Mouse (Mus musculus): ENCODE data around the gene Slc15a1. TPM values are rescaled to one million over a fixed set of nuclear protein-coding genes. Genes with fewer than 3 reads are reported as not detected.
A peak's percentile ranks its signal among the peaks of the same experiment; 100 is the strongest.
"Not testable (repeated sequence)": the region's sequence is repeated elsewhere in the genome, so short reads cannot be mapped to it uniquely, and the experiment has no call there.

The Slc15a1 gene
- polyA plus RNA-seq, 1 experiment from 2014 or later, result 4.4 TPM

DNA sequence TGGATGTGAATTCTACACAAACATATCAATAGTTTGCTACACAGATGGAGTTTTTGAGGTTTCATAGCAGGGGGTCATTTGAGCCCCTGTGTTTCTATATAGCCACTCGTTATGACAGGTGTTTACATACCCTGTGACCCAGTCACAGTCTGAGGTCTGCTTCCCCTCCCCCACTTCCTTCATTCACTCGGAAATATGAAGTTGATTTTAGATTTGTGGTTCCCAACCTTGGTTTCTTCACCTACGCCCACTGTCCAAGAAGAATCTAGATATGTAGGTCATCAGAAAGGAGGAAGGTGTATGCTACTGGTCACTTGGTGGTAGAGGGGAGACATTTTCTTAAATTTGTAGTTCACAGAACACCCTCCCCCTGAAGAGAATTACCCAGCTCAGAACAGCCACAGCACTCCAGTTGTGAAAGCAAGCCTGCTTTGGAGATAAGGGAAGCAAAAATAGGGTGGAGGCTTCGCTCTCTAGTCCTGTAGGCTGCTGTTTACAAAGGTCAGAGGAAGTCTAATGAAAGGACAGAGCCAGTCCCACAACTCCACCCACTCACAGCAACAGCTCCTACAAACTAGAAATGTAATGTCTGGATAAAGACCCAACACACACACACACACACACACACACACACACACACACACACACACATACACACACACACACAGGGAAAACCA lies 82.2 kb downstream of the Slc15a1 start:
- no peak overlapping the region for H3K9ac ChIP-seq
- H3K4me3 ChIP-seq, result no peak overlapping the region
- H3K27me3 ChIP-seq, result no peaks in the 10 kb centered on the region
- 0 out of 2 replicates have a peak overlapping the region, but pooled peaks have one; percentile 0 for H3K27ac ChIP-seq
- H3K4me2 ChIP-seq, result no peak overlapping the region
- no peak for ATAC-seq (ENCODE audit: insufficient number of reproducible peaks, low FRiP score, low TSS enrichment, low read depth)
- WGBS, result 62% methylated on average over 4 of the region's 4 CpGs
- no peaks in the 10 kb centered on the region; the same call in 1 of the 2 replicates for H3K4me1 ChIP-seq
- no peaks in the 10 kb centered on the region for H3K9me3 ChIP-seq
- no peaks in the 10 kb centered on the region for H3K36me3 ChIP-seq

DNA sequence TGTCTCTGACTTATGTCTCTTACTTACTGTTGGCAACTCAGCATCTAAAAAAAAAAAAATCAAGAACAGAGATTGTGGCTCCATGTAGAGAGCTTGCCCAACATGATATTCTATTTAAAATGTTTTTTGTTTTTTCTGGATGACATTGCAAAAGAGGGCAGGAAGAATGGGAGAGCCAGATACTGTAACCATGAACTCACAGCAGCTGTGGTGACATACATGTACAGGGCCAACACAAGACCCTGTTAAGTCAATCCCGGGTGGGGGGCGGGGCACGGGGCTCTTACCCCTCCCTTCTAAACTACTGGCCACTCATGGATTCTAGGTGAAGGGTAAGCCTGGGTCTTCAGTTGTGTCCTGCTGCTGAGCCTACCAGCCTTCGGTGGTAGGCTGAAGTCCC lies 83.1 kb downstream of the Slc15a1 start:
- WGBS, result 93% methylated on average over 4 of the region's 4 CpGs
- peaks cover 3% of the 10 kb centered on the region; the same call in 1 of the 2 replicates for H3K4me1 ChIP-seq
- no peak overlapping the region for H3K4me3 ChIP-seq
- no peaks in the 10 kb centered on the region for H3K9me3 ChIP-seq
- no peak overlapping the region for H3K27ac ChIP-seq
- no peak overlapping the region for H3K4me2 ChIP-seq
- H3K27me3 ChIP-seq, result no peaks in the 10 kb centered on the region
- H3K36me3 ChIP-seq, result no peaks in the 10 kb centered on the region
- ATAC-seq (ENCODE audit: insufficient number of reproducible peaks, low FRiP score, low TSS enrichment, low read depth), result no peak
- no peak overlapping the region for H3K9ac ChIP-seq

DNA sequence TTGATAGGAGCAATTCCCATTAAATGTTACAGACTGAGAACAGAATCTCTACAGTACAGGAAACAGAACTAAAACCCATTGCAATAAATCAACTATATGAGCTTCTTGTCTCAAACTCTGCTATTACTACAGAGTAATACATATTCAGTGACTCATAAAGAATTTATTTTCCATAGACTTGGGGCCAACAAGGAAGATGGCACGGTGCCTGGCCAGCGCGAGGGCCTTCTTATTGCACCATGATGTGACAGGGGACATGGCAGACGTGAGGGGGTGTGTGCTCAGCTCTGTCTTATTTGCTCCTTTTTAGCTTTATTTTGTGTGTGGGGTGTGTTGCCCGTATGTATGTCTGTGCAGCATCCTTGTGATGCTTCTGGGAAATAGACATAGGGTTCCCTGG lies 87.5 kb downstream of the Slc15a1 start:
- Histone ChIP-seq H3K4me2 (no peak overlapping the region), H3K27ac (no peak overlapping the region), H3K9ac (no peak overlapping the region), H3K9me3 (no peaks in the 10 kb centered on the region), H3K4me3 (no peak overlapping the region), H3K36me3 (no peaks in the 10 kb centered on the region), H3K27me3 (no peaks in the 10 kb centered on the region), H3K4me1 (peaks cover 3% of the 10 kb centered on the region; the same call in 1 of the 2 replicates)
- ATAC-seq (ENCODE audit: insufficient number of reproducible peaks, low FRiP score, low TSS enrichment, low read depth), result no peak
- 55% methylated on average over 5 of the region's 5 CpGs for WGBS

DNA sequence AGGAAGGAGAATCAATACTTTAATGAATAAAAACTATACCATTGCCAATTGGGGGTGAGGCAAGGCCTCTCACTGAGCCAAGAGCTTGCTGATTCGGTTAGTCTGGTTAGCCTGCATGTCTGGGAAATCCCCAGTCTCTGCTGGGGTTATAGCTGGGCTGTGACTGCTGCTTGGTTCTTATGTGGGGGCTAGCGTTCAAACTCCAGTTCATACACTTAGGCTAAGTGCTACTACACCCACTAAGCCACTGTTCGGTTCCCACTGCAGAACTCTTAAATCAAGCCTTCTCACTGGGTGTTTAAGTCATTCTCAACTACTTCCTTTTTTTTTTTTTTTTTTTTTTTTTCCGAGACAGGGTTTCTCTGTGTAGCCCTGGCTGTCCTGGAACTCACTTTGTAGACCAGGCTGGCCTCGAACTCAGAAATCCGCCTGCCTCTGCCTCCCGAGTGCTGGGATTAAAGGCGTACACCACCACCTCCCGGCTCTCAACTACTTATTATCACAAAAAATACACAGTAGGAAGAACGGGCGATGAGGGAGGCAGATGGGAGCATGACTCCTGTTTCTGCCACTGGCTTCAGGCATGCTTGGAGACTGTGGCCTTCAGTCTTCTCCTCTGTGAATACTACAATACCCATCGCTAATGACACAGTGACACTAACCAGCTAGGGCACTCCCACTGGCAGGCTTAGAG lies 88.3 kb downstream of the Slc15a1 start:
- 88% methylated on average over 11 of the region's 12 CpGs for WGBS

DNA sequence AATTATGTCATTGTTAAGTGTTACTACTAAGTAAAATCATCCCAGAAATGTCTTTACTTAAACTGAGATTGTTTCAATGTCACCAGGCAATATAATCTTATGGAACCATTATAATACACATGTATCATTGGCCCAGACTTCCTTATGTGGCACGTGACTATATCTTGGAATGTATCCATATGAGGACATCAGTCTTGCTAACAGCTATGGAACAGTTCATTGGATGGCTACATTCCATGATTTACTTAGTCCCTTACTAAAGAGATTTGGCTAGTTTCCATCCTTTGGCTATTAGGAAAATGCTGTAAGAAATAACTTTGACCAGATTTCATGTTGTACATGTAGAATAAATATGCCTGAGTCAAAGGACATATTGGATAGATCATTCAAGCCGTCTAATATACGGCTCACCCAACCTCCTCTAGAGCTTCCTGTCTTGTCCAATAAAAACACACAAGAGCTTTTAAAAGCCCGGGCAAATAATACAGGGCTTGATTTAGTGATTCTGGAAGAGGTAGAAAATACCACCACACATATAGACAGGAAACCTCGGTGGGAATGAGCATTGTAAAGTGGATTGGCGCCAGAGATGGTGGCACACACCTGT lies 90.3 kb downstream of the Slc15a1 start:
- Histone ChIP-seq H3K9ac (no peak overlapping the region), H3K4me3 (no peak overlapping the region), H3K36me3 (no peaks in the 10 kb centered on the region), H3K9me3 (no peaks in the 10 kb centered on the region), H3K27me3 (no peaks in the 10 kb centered on the region), H3K4me1 (peaks cover 3% of the 10 kb centered on the region; the same call in 1 of the 2 replicates), H3K27ac (no peak overlapping the region), H3K4me2 (no peak overlapping the region)
- WGBS, result 44% methylated on average over 6 of the region's 6 CpGs
- ATAC-seq (ENCODE audit: insufficient number of reproducible peaks, low FRiP score, low TSS enrichment, low read depth), result 0 out of 2 replicates have a peak, but pooled peaks have one; percentile 35

More for the DNA sequence above, 88.3 kb downstream of the Slc15a1 start:
- H3K4me1 ChIP-seq, result peaks cover 3% of the 10 kb centered on the region; the same call in 1 of the 2 replicates
- no peaks in the 10 kb centered on the region for H3K9me3 ChIP-seq
- H3K4me2 ChIP-seq, result no peak overlapping the region
- no peak for ATAC-seq (ENCODE audit: insufficient number of reproducible peaks, low FRiP score, low TSS enrichment, low read depth)
- H3K36me3 ChIP-seq, result no peaks in the 10 kb centered on the region
- H3K4me3 ChIP-seq, result no peak overlapping the region
- H3K27me3 ChIP-seq, result no peaks in the 10 kb centered on the region
- H3K27ac ChIP-seq, result no peak overlapping the region
- H3K9ac ChIP-seq, result no peak overlapping the region

DNA sequence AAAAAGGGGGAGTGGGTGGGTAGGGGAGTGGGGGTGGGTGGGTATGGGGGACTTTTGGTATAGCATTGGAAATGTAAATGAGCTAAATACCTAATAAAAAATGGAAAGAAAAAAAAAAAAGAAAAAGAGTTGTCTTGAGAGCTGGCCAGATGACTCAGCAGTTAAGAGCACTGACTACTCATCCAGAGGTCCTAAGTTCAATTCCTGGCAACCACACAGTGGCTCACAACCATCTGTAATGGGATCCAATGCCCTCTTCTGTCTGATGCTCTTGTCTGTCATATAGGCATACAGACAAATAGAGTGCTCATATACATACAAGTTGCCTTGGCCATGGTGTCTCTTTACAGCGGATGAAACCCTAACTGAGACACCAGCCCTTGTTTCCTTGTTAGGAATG lies 91.3 kb downstream of the Slc15a1 start:
- H3K36me3 ChIP-seq; ATAC-seq (ENCODE audit: insufficient number of reproducible peaks, low FRiP score, low TSS enrichment, low read depth); H3K9me3 ChIP-seq; H3K4me3 ChIP-seq; H3K4me1 ChIP-seq; H3K9ac ChIP-seq; H3K4me2 ChIP-seq; H3K27me3 ChIP-seq; H3K27ac ChIP-seq: not testable (repeated sequence)
- 97% methylated on average over 1 of the region's 1 CpGs for WGBS

Other genes starting within 250 kb of the Slc15a1 start
- gene Stk24, start 125.2 kb downstream of the Slc15a1 start, polyA plus RNA-seq (2015; fragmentation: Nextera tagmentation; extraction: Ambion mirVana), result 34.9 and 42.0 TPM in 2 replicates

Measured in limb, embryonic 15.5 days (tissue).